Mouse (Mus musculus) heart, embryonic 16.5 days (tissue): ENCODE data around the gene 1810009A15Rik. TPM values are rescaled to one million over a fixed set of nuclear protein-coding genes. Genes with fewer than 3 reads are reported as not detected.

ENCODE experiments used
- ATAC-seq: fragments of 200-750 bp; cut with Nextera tagmentation; replicated peaks from 2 replicates; pipeline ENCODE4 v1.8.0; 2017; ENCODE audit warnings: moderate number of reproducible peaks; ENCODE audit not compliant: insufficient read depth, low FRiP score; ENCODE audit errors: extremely low read depth
- H3K27ac ChIP-seq: fragments of 300-500 bp; sonication (generic); 2 replicates; pipeline ENCODE4 v1.5.1; 2014; ENCODE audit warnings: mild to moderate bottlenecking, low read length, control low read depth, moderate library complexity
- H3K27me3 ChIP-seq: fragments of 300-500 bp; sonication (generic); 2 replicates; pipeline ENCODE4 v1.6.1; 2014; ENCODE audit warnings: low read length, mixed read lengths; ENCODE audit not compliant: control insufficient read depth, insufficient read depth
- H3K36me3 ChIP-seq: fragments of 300-500 bp; sonication (generic); 2 replicates; pipeline ENCODE4 v1.6.1; 2014; ENCODE audit not compliant: control insufficient read depth, insufficient read depth
- H3K4me1 ChIP-seq: fragments of 300-500 bp; sonication (generic); 2 replicates; pipeline ENCODE4 v1.6.1; 2014; ENCODE audit warnings: low read length, mixed read lengths; ENCODE audit not compliant: control insufficient read depth, insufficient read depth
- H3K4me2 ChIP-seq: fragments of 300-500 bp; sonication (generic); 2 replicates; pipeline ENCODE4 v1.6.1; 2014; ENCODE audit warnings: low read depth, mild to moderate bottlenecking, control low read depth, low read length
- H3K4me3 ChIP-seq: fragments of 300-500 bp; sonication (generic); 2 replicates; pipeline ENCODE4 v1.5.1; 2014; ENCODE audit warnings: mild to moderate bottlenecking, control low read depth, low read length
- H3K9ac ChIP-seq: fragments of 300-500 bp; sonication (generic); 2 replicates; pipeline ENCODE4 v1.6.1; 2014; ENCODE audit warnings: low read length, control low read depth
- H3K9me3 ChIP-seq: fragments of 300-500 bp; sonication (generic); replicated peaks from 2 replicates; pipeline ENCODE4 v1.6.1; 2016; ENCODE audit warnings: low read length; ENCODE audit not compliant: control insufficient read depth
- WGBS: fragments of 180-500 bp; shearing (Covaris S2); extraction: QIAGEN DNeasy Blood & Tissue Kit; methylation state at CpG from one replicate; pipeline ENCODE4 v1.1.7; 2014; 5-methylcytosine and 5-hydroxymethylcytosine counted together
- polyA plus RNA-seq: library from polyadenylated mRNA; unstranded; fragments of >200 nt; fragmentation: Nextera tagmentation; extraction: Ambion mirVana; gene quantifications from 2 replicates; pipeline ENCODE4 v1.2.1, GENCODE M21; 2015

1810009A15Rik gene
- polyA plus RNA-seq, 1 experiment from 2014 or later, result 54.5 TPM

- no peak for ATAC-seq
- Histone ChIP-seq H3K36me3 (peaks cover 16% of the 10 kb centered on the region), H3K4me2 (no peak overlapping the region)
Measured at GRCm38 (mm10) chr19:8926766-8927165, 38.1 kb downstream of the 1810009A15Rik start.

GRCm38 (mm10) chr19:8927891-8928525 lies 39.4 kb downstream of the 1810009A15Rik start:
- ATAC-seq, result no peak
- H3K27ac ChIP-seq, result no peak overlapping the region
- no peaks in the 10 kb centered on the region for H3K9me3 ChIP-seq
- H3K36me3 ChIP-seq, result peaks cover 16% of the 10 kb centered on the region
- H3K4me2 ChIP-seq, result no peak overlapping the region
- WGBS, result 78% methylated on average over 12 of the region's 12 CpGs
- no peak overlapping the region for H3K4me3 ChIP-seq
- peaks cover 16% of the 10 kb centered on the region for H3K4me1 ChIP-seq
- H3K9ac ChIP-seq, result no peak overlapping the region
- H3K27me3 ChIP-seq, result no peaks in the 10 kb centered on the region

More at GRCm38 (mm10) chr19:8926766-8927165, 38.1 kb downstream of the 1810009A15Rik start:
- Histone ChIP-seq H3K4me1 (peaks cover 17% of the 10 kb centered on the region), H3K9me3 (no peaks in the 10 kb centered on the region), H3K27ac (no peak overlapping the region), H3K4me3 (no peak overlapping the region), H3K27me3 (no peaks in the 10 kb centered on the region), H3K9ac (no peak overlapping the region)
- WGBS, result 86% methylated on average over 2 of the region's 2 CpGs

GRCm38 (mm10) chr19:8928689-8929223 lies 40.1 kb downstream of the 1810009A15Rik start:
- peaks cover 21% of the 10 kb centered on the region for H3K36me3 ChIP-seq
- no peaks in the 10 kb centered on the region for H3K27me3 ChIP-seq
- H3K27ac ChIP-seq, result peak overlapping the region; percentile 84
- 21% methylated on average over 16 of the region's 16 CpGs for WGBS
- no peak; the same call in 1 of the 2 replicates for ATAC-seq
- H3K4me3 ChIP-seq, result peak overlapping the region; percentile 87
- peak overlapping the region; percentile 92; the same call in 1 of the 2 replicates for H3K9ac ChIP-seq
- no peaks in the 10 kb centered on the region for H3K9me3 ChIP-seq
- peaks cover 16% of the 10 kb centered on the region for H3K4me1 ChIP-seq
- H3K4me2 ChIP-seq, result peak overlapping the region; percentile 86

GRCm38 (mm10) chr19:8929224-8930088 lies 40.8 kb downstream of the 1810009A15Rik start, which contains the start of the genes Rom1 and Eml3:
TSS of gene Rom1 (minus strand) at chr19:8929356.
TSS of gene Eml3 (plus strand) at chr19:8929552.
- Histone ChIP-seq H3K4me2 (peak within 1 kb of the TSS; percentile 86), H3K27me3 (no peaks in the 10 kb centered on the region), H3K9me3 (no peaks in the 10 kb centered on the region), H3K27ac (peak within 1 kb of the TSS; percentile 84), H3K4me3 (peak within 1 kb of the TSS; percentile 87), H3K4me1 (peaks cover 16% of the 10 kb centered on the region), H3K36me3 (peaks cover 21% of the 10 kb centered on the region), H3K9ac (peak within 1 kb of the TSS; percentile 92)
- WGBS, result 0% methylated on average over 70 of the region's 74 CpGs
- ATAC-seq, result peak; percentile 80

- 12% methylated on average over 11 of the region's 11 CpGs for WGBS
- peak overlapping the region; percentile 92 for H3K9ac ChIP-seq
- H3K4me2 ChIP-seq, result peak overlapping the region; percentile 86
- peak overlapping the region; percentile 84 for H3K27ac ChIP-seq
- no peaks in the 10 kb centered on the region for H3K27me3 ChIP-seq
- peak overlapping the region; percentile 87 for H3K4me3 ChIP-seq
- ATAC-seq, result no peak
- peaks cover 16% of the 10 kb centered on the region for H3K4me1 ChIP-seq
- no peaks in the 10 kb centered on the region for H3K9me3 ChIP-seq
- H3K36me3 ChIP-seq, result peaks cover 27% of the 10 kb centered on the region
Measured at GRCm38 (mm10) chr19:8930117-8930516, 41.5 kb downstream of the 1810009A15Rik start.

- Histone ChIP-seq H3K4me1 (peaks cover 16% of the 10 kb centered on the region), H3K9ac (peak overlapping the region; percentile 92), H3K4me2 (peak overlapping the region; percentile 86), H3K27ac (no peak overlapping the region), H3K27me3 (no peaks in the 10 kb centered on the region), H3K4me3 (peak overlapping the region; percentile 87), H3K9me3 (no peaks in the 10 kb centered on the region), H3K36me3 (peaks cover 24% of the 10 kb centered on the region)
- 75% methylated on average over 7 of the region's 7 CpGs for WGBS
- ATAC-seq, result no peak
Measured at GRCm38 (mm10) chr19:8930771-8931170, 42.1 kb downstream of the 1810009A15Rik start.

GRCm38 (mm10) chr19:8936736-8937135 lies 48.1 kb downstream of the 1810009A15Rik start:
- no peak for ATAC-seq
- peaks cover 8% of the 10 kb centered on the region for H3K4me1 ChIP-seq
- H3K4me3 ChIP-seq, result no peak overlapping the region
- H3K36me3 ChIP-seq, result peaks cover 22% of the 10 kb centered on the region
- no peaks in the 10 kb centered on the region for H3K27me3 ChIP-seq
- H3K27ac ChIP-seq, result no peak overlapping the region
- WGBS, result 96% methylated on average over 2 of the region's 2 CpGs
- no peak overlapping the region for H3K9ac ChIP-seq
- H3K9me3 ChIP-seq, result no peaks in the 10 kb centered on the region
- H3K4me2 ChIP-seq, result no peak overlapping the region
